Mouse (Mus musculus) lung, postnatal 0 days (tissue): ENCODE measurements around the gene Rpl13a.

ENCODE experiments used
- CTCF ChIP-seq: IDR thresholded peaks from 2 replicates; pipeline ENCODE4 v1.5.1; 2016; ENCODE audit warnings: antibody characterized with exemption, mild to moderate bottlenecking
- EP300 ChIP-seq: IDR thresholded peaks from 2 replicates; pipeline ENCODE4 v1.6.1; 2016; ENCODE audit warnings: antibody characterized with exemption, mild to moderate bottlenecking, control low read depth

GRCm38 (mm10) chr7:45150321-45150720 lies 21.8 kb upstream of the Rpl13a start:
- TF ChIP-seq CTCF: no peak
- no peak for TF ChIP-seq EP300
